Comparison of ENCODE assay signal across 16 mouse cellular contexts in genomic region chr8:115703056-115703455, GRCm38 (mm10). TPM values are rescaled to one million over a fixed set of nuclear protein-coding genes. Genes with fewer than 3 reads are reported as not detected.
DNase-seq lines count a peak whose midpoint lies in the region; ATAC-seq lines count a peak whose summit lies in the region.
"Had no signal": no experiment of that assay in that cellular context is flagged by ENCODE, and none has a peak within 500 bp of the region (broad histone marks: within the 10 kb centered on the region; RNA-seq: fewer than 3 reads in every experiment).

No protein-coding gene starts in this region.

- H3K9me3 ChIP-seq in intestine, embryonic 14.5 days (ENCODE audit: control insufficient read depth, low read length), result no peaks in the 10 kb centered on the region
- H3K9me3 ChIP-seq in intestine, embryonic 16.5 days (ENCODE audit: control insufficient read depth, low read length), result no peaks in the 10 kb centered on the region
- H3K9me3 ChIP-seq in lung, embryonic 15.5 days, result no peaks in the 10 kb centered on the region
- no peaks in the 10 kb centered on the region for H3K9me3 ChIP-seq in hindbrain, embryonic 15.5 days

- no peak for ATAC-seq in intestine, embryonic 14.5 days (replicated peaks; ENCODE audit: low FRiP score, low TSS enrichment, low read depth)
- ATAC-seq in intestine, embryonic 16.5 days, result no peak
- no peak for ATAC-seq in lung, embryonic 15.5 days (ENCODE audit: borderline replicate concordance, extremely low read depth, low FRiP score, low TSS enrichment)
- ATAC-seq in hindbrain, embryonic 15.5 days (ENCODE audit: low FRiP score, low read depth), result no peak
- ATAC-seq: CD4-positive, CD25-positive, alpha-beta regulatory T cell, adult 4 months; forebrain, embryonic 16.5 days; inflammation-experienced regulatory T-cells, adult 6 months had no signal

- no peak overlapping the region for H3K27ac ChIP-seq in intestine, embryonic 14.5 days (ENCODE audit: low read depth)
- H3K27ac ChIP-seq in intestine, embryonic 16.5 days (ENCODE audit: low read length), result no peak overlapping the region
- no peak overlapping the region for H3K27ac ChIP-seq in lung, embryonic 15.5 days
- no peak overlapping the region for H3K27ac ChIP-seq in hindbrain, embryonic 15.5 days (replicated peaks)
- H3K27ac ChIP-seq in macrophage, result peak overlapping the region; percentile 98

- H3K9ac ChIP-seq in intestine, embryonic 14.5 days (ENCODE audit: low read length), result no peak overlapping the region
- H3K9ac ChIP-seq in intestine, embryonic 16.5 days (ENCODE audit: low read depth, low read length), result no peak overlapping the region
- no peak overlapping the region for H3K9ac ChIP-seq in lung, embryonic 15.5 days
- no peak overlapping the region for H3K9ac ChIP-seq in hindbrain, embryonic 15.5 days

- H3K27me3 ChIP-seq in intestine, embryonic 14.5 days (replicated peaks; ENCODE audit: control insufficient read depth, insufficient read depth, low read length), result no peaks in the 10 kb centered on the region
- H3K27me3 ChIP-seq in intestine, embryonic 16.5 days (replicated peaks; ENCODE audit: control insufficient read depth, insufficient read depth, low read length), result no peaks in the 10 kb centered on the region
- H3K27me3 ChIP-seq in lung, embryonic 15.5 days, result peaks cover 7% of the 10 kb centered on the region
- peaks cover 2% of the 10 kb centered on the region; the same call in 1 of the 2 replicates for H3K27me3 ChIP-seq in hindbrain, embryonic 15.5 days

- peaks cover 15% of the 10 kb centered on the region; the same call in 1 of the 2 replicates for H3K4me1 ChIP-seq in intestine, embryonic 14.5 days (replicated peaks; ENCODE audit: control insufficient read depth, insufficient read depth, low read length)
- peaks cover 13% of the 10 kb centered on the region for H3K4me1 ChIP-seq in intestine, embryonic 16.5 days (ENCODE audit: control insufficient read depth, insufficient read depth, low read length)
- peaks cover 11% of the 10 kb centered on the region for H3K4me1 ChIP-seq in lung, embryonic 15.5 days
- peaks cover 27% of the 10 kb centered on the region for H3K4me1 ChIP-seq in hindbrain, embryonic 15.5 days (replicated peaks)

- peak overlapping the region; percentile 21; the same call in 1 of the 2 replicates for H3K4me3 ChIP-seq in intestine, embryonic 14.5 days (ENCODE audit: low read depth, low read length)
- H3K4me3 ChIP-seq in intestine, embryonic 16.5 days (ENCODE audit: low read length), result no peak overlapping the region; the same call in 1 of the 2 replicates
- H3K4me3 ChIP-seq in lung, embryonic 15.5 days, result peak overlapping the region; percentile 23
- peak overlapping the region; percentile 16; the same call in 1 of the 2 replicates for H3K4me3 ChIP-seq in hindbrain, embryonic 15.5 days
- peak overlapping the region; percentile 85 for H3K4me3 ChIP-seq in macrophage (ENCODE audit: inconsistent target)

- H3K36me3 ChIP-seq in intestine, embryonic 14.5 days (ENCODE audit: control insufficient read depth, insufficient read depth, low read length), result no peaks in the 10 kb centered on the region
- H3K36me3 ChIP-seq in intestine, embryonic 16.5 days (ENCODE audit: control insufficient read depth, insufficient read depth, low read length), result no peaks in the 10 kb centered on the region
- no peaks in the 10 kb centered on the region for H3K36me3 ChIP-seq in lung, embryonic 15.5 days
- H3K36me3 ChIP-seq in hindbrain, embryonic 15.5 days, result no peaks in the 10 kb centered on the region
- H3K36me3 ChIP-seq in macrophage (ENCODE audit: inconsistent target), result 0 out of 2 replicates have a peak, but pooled peaks cover 5% of the 10 kb centered on the region

- 90% methylated on average over 4 of the region's 4 CpGs for WGBS in intestine, embryonic 14.5 days
- WGBS in intestine, embryonic 16.5 days, result 83% methylated on average over 4 of the region's 4 CpGs
- WGBS in lung, embryonic 15.5 days, result 80% methylated on average over 4 of the region's 4 CpGs
- 85% methylated on average over 4 of the region's 4 CpGs for WGBS in hindbrain, embryonic 15.5 days
- WGBS in macrophage (ENCODE audit: missing documents), result 72% methylated on average over 4 of the region's 4 CpGs

- H3K4me2 ChIP-seq in intestine, embryonic 14.5 days (ENCODE audit: low read length), result peak overlapping the region; percentile 36
- no peak overlapping the region for H3K4me2 ChIP-seq in intestine, embryonic 16.5 days (ENCODE audit: low read depth, low read length)
- peak overlapping the region; percentile 33; the same call in 1 of the 2 replicates for H3K4me2 ChIP-seq in lung, embryonic 15.5 days
- peak overlapping the region; percentile 32 for H3K4me2 ChIP-seq in hindbrain, embryonic 15.5 days

- H3K79me2 ChIP-seq in macrophage (ENCODE audit: inconsistent target), result peaks cover 78% of the 10 kb centered on the region

- no peak for DNase-seq in intestine, embryonic 14.5 days (ENCODE audit: low spot score)
- DNase-seq in lung, postnatal 4 days, result no peak
- no peak for DNase-seq in MN1 (ENCODE audit: low spot score)
- no peak for DNase-seq in cerebellum, adult 9-11 months
- DNase-seq: cerebellum, postnatal 25 days; gastrocnemius, postnatal 25 days; left cerebral cortex, postnatal 4 days; lung, postnatal 14 days; thymus, adult 18-20 months had no signal

RNA-seq across cellular contexts. Expression of gene Maf, which starts 4.5 kb away (rescaled TPM):
- polyA plus RNA-seq in intestine, embryonic 14.5 days (2014; fragmentation: Nextera tagmentation; extraction: Ambion mirVana), result 10.2 and 10.3 TPM in 2 replicates
- 10.9 and 12.3 TPM in 2 replicates for polyA plus RNA-seq in intestine, embryonic 16.5 days (2015; fragmentation: Nextera tagmentation; extraction: Ambion mirVana)
- polyA plus RNA-seq in lung, embryonic 15.5 days (2015; fragmentation: Nextera tagmentation; extraction: Ambion mirVana), result 10.1 and 11.6 TPM in 2 replicates
- polyA plus RNA-seq in hindbrain, embryonic 15.5 days (2015; fragmentation: Nextera tagmentation; extraction: Ambion mirVana), result 10.4 and 10.6 TPM in 2 replicates
- 100 to 1,000 TPM in 18 of 26 experiments, 10 to 100 TPM in 8; 44.1 to 385 (median 147) TPM for total RNA-seq in macrophage (2018; cell fraction: chromatin; rRNA removed)
- total RNA-seq in macrophage (2018; cell fraction: cytosol; rRNA removed), result 100 to 1,000 TPM; 129 to 470 (median 308) TPM
- 100 to 1,000 TPM; 125 to 747 (median 306) TPM for total RNA-seq in macrophage (2018; cell fraction: nucleus; rRNA removed)
- polyA plus RNA-seq in macrophage (2018), result 256 to 336 TPM (median 283 TPM) in 3 replicates

Comparison
In these comparisons a context has a peak if more than half of its experiments do, and no peak if none do; other contexts are left out.
1. RNA of gene Maf, which starts 4.5 kb away (polyA plus RNA-seq): 256 to 336 TPM in macrophage; 10.1 to 11.6 TPM in lung, embryonic 15.5 days, 10.9 to 12.3 TPM in intestine, embryonic 16.5 days, 10.4 to 10.6 TPM in hindbrain, embryonic 15.5 days and 10.2 to 10.3 TPM in intestine, embryonic 14.5 days; every median in the first group is over 10 times any median in the second.